Mouse (Mus musculus) effector memory CD4-positive, alpha-beta T cell, adult 5 months (primary cell): ENCODE results near the gene Olfr1352. TPM values are rescaled to one million over a fixed set of nuclear protein-coding genes. Genes with fewer than 3 reads are reported as not detected.

Source experiments
- polyA plus RNA-seq: library from polyadenylated mRNA; unstranded; fragments of 100-300 nt; shearing (Covaris generic); gene quantifications from one replicate; pipeline ENCODE4 v1.2.1, GENCODE M21; 2017

The Olfr1352 gene
- polyA plus RNA-seq: not detected

GRCm38 (mm10) chr10:78980750-78981149, at the start of gene Olfr1352:
Gene Olfr1352 (plus strand): TSS chr10:78981050.

GRCm38 (mm10) chr10:78950336-78950735, 30.5 kb upstream of the Olfr1352 start, which contains the start of gene Olfr8:
Gene Olfr8 (plus strand): TSS chr10:78950636.

GRCm38 (mm10) chr10:78963009-78963408, 17.8 kb upstream of the Olfr1352 start, which contains the start of gene Olfr1353:
Gene Olfr1353 (plus strand): TSS chr10:78963309.

GRCm38 (mm10) chr10:79012172-79012571, 31.3 kb downstream of the Olfr1352 start, which contains the start of gene Olfr1351:
Gene Olfr1351 (plus strand): TSS chr10:79012472.

GRCm38 (mm10) chr10:79028441-79028840, 47.6 kb downstream of the Olfr1352 start, which contains the start of gene Olfr57:
Gene Olfr57 (plus strand): TSS chr10:79028741.

Other genes with a start within 250 kb of the Olfr1352 start
- not detected for gene Ccdc105, start 228.0 kb upstream of the Olfr1352 start, polyA plus RNA-seq
- not detected for gene Slc1a6, start 200.6 kb upstream of the Olfr1352 start, polyA plus RNA-seq
- gene Olfr1356, start 128.9 kb upstream of the Olfr1352 start, polyA plus RNA-seq: 0.40 TPM
- gene Olfr1355, start 105.5 kb upstream of the Olfr1352 start, polyA plus RNA-seq: not detected
- not detected for gene Olfr1354, start 67.9 kb upstream of the Olfr1352 start, polyA plus RNA-seq
- gene Olfr8, start 30.4 kb upstream of the Olfr1352 start, polyA plus RNA-seq: not detected
- gene Olfr1353, start 17.7 kb upstream of the Olfr1352 start, polyA plus RNA-seq: not detected
- gene Olfr1351, start 31.4 kb downstream of the Olfr1352 start, polyA plus RNA-seq: not detected
- not detected for gene Olfr57, start 47.7 kb downstream of the Olfr1352 start, polyA plus RNA-seq
- 15.7 TPM for gene 2610008E11Rik, start 116.5 kb downstream of the Olfr1352 start, polyA plus RNA-seq
- not detected for gene Vmn2r80, start 167.7 kb downstream of the Olfr1352 start, polyA plus RNA-seq